Mouse (Mus musculus) cerebellum, postnatal 4 days (tissue): ENCODE data around the gene Crcp.

Source experiments
- DNase-seq, 2 experiments: peaks; one replicate each; pipeline ENCODE4 v3.0.0; 2022; ENCODE audit warnings: low spot score in 2 of 2, mixed read lengths in 1 of 2

Crcp gene

GRCm38 (mm10) chr5:130096754-130097153, 67.7 kb downstream of the Crcp start:
- no peak for DNase-seq

DNA sequence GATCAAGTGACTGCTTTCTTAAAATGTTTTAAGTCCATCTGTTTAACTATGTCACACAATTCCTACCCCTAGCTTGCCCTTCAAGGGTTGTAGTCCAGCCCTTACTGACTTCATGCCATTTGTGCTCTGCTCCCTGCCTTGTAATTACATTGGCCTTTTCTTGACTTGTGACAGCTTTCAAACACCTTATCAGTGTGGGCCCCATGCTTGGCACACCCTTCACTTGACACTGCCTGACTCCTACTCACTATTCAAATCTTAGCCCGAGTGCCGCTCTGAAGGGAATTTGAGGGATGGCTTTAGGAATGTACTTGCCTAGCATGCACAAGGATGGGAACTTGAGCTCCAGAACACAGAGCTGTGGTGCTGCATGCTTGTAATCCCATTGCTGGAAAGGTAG, 68.7 kb downstream of the Crcp start:
- no peak for DNase-seq

- DNase-seq, result no peak
Measured at GRCm38 (mm10) chr5:130101724-130102123, 72.6 kb downstream of the Crcp start.

GRCm38 (mm10) chr5:130109348-130109747, 80.3 kb downstream of the Crcp start:
- no peak for DNase-seq
